Mouse (Mus musculus) right cerebral cortex, postnatal 25 days (tissue): ENCODE results near the gene Cd80.
A peak's percentile ranks its signal among the peaks of the same experiment; 100 is the strongest.

ENCODE experiments used
- DNase-seq: peaks from one replicate; pipeline ENCODE4 v3.0.0; 2022

Gene Cd80

GRCm38 (mm10) chr16:38450707-38451106 is 4.7 kb upstream of the Cd80 start:
- no peak for DNase-seq

- no peak for DNase-seq
Observed at GRCm38 (mm10) chr16:38451421-38452205, 3.7 kb upstream of the Cd80 start.

GRCm38 (mm10) chr16:38452442-38453202 is 2.7 kb upstream of the Cd80 start, which contains the start of gene Adprh:
TSS of gene Adprh (minus strand) at chr16:38452703.
- peak; percentile 93 for DNase-seq

- no peak for DNase-seq
Observed at GRCm38 (mm10) chr16:38453203-38453553, 2.2 kb upstream of the Cd80 start.

GRCm38 (mm10) chr16:38453952-38454351 is 1.4 kb upstream of the Cd80 start:
- no peak for DNase-seq

GRCm38 (mm10) chr16:38454533-38455254 is 667 bp upstream of the Cd80 start:
- no peak for DNase-seq

- DNase-seq = no peak
Observed at GRCm38 (mm10) chr16:38456812-38457567, 1.6 kb downstream of the Cd80 start.

- DNase-seq = no peak
Observed at GRCm38 (mm10) chr16:38458600-38459280, 3.4 kb downstream of the Cd80 start.

GRCm38 (mm10) chr16:38459990-38460389 is 4.6 kb downstream of the Cd80 start:
- DNase-seq = no peak

- DNase-seq = no peak
Observed at GRCm38 (mm10) chr16:38461749-38462148, 6.4 kb downstream of the Cd80 start.

- no peak for DNase-seq
Observed at GRCm38 (mm10) chr16:38462161-38462560, 6.8 kb downstream of the Cd80 start.

- DNase-seq = no peak
Observed at GRCm38 (mm10) chr16:38463305-38463704, 7.9 kb downstream of the Cd80 start.

- no peak for DNase-seq
Observed at GRCm38 (mm10) chr16:38466089-38466488, 10.7 kb downstream of the Cd80 start.

GRCm38 (mm10) chr16:38467091-38467916 is 11.9 kb downstream of the Cd80 start:
- no peak for DNase-seq

GRCm38 (mm10) chr16:38467917-38468705 is 12.8 kb downstream of the Cd80 start:
- no peak for DNase-seq

- DNase-seq = no peak
Observed at GRCm38 (mm10) chr16:38468706-38469018, 13.3 kb downstream of the Cd80 start.

- DNase-seq = no peak
Observed at GRCm38 (mm10) chr16:38469437-38469836, 14.1 kb downstream of the Cd80 start.

- DNase-seq = no peak
Observed at GRCm38 (mm10) chr16:38471697-38472506, 16.5 kb downstream of the Cd80 start.

GRCm38 (mm10) chr16:38472507-38472873 is 17.1 kb downstream of the Cd80 start:
- no peak for DNase-seq

- no peak for DNase-seq
Observed at GRCm38 (mm10) chr16:38473661-38474060, 18.3 kb downstream of the Cd80 start.
